ENCODE assay signal across 7 mouse cellular contexts in the genomic region with DNA sequence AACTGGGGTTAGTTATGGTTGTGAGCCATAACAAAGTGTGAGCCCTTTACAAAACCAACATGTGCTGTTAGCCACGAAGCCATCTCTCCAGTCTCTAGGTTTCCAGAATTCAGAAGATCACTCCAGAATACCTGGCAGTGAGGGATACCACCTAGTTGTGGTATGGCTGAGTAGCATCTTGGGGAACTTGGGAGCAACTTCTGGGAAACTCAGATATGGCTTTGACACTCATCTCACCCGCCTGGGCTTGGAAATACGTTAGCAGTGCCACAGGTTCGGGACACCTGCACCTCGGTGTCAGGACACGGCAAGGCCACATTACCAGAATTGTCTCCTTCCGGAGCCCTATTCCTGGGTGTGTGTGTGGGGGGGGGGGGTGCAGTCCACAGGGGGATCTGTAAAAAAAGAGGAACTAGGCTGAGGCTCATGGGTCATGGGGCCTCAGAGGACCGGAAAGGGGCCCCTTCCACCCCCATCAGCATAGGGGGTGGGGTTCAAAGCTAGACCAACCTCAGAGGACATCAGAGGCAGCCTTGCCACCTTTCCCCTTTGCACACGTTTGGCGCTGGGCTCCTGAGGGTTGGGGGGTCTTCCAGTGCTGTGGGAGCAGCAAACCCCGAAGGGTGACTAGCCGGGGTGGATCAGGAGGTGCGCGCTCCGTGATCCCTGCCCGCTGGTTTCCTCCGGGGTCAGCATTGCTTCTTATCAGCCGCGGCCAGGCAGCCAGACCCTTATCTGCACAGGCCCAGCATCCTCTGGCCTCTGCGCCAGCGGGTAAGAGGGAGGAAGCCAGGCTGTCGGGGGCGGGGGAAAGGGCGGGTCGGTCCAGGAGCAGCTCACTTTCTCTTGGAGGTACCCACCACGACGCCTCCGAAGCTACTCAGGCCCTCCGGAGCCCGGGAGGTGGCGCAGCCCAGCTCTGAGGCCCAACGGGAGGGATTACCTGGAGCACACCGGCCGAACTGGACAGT. TPM values are rescaled to one million over a fixed set of nuclear protein-coding genes. Genes with fewer than 3 reads are reported as not detected.
DNase-seq lines count a peak whose midpoint lies in the region; ATAC-seq and TF ChIP-seq lines count a peak whose summit lies in the region.

A gene (plus strand): TSS at position 517 of the 971 bp plus-strand sequence.

- TF ChIP-seq CTCF in lung, postnatal 0 days (IDR thresholded peaks at IDR 0.05): peak; percentile 58

- 9% methylated on average over 34 of the region's 34 CpGs for WGBS in embryonic facial prominence, embryonic 10.5 days
- 4% methylated on average over 34 of the region's 34 CpGs for WGBS in heart, embryonic 11.5 days (ENCODE audit: insufficient replicate concordance)
- WGBS in lung, postnatal 0 days: 15% methylated on average over 34 of the region's 34 CpGs

- H3K27me3 ChIP-seq in embryonic facial prominence, embryonic 10.5 days (replicated peaks; ENCODE audit: low read depth, poor library complexity, severe bottlenecking): peaks cover 65% of the 10 kb centered on the region
- H3K27me3 ChIP-seq in heart, embryonic 11.5 days (ENCODE audit: control insufficient read depth, insufficient read depth, low read length): peaks cover 38% of the 10 kb centered on the region
- H3K27me3 ChIP-seq in lung, postnatal 0 days (replicated peaks; ENCODE audit: insufficient read depth, low read length): no peaks in the 10 kb centered on the region

- H3K4me3 ChIP-seq in embryonic facial prominence, embryonic 10.5 days: peak within 1 kb of the TSS; percentile 51
- H3K4me3 ChIP-seq in heart, embryonic 11.5 days (ENCODE audit: low read depth, low read length): peak within 1 kb of the TSS; percentile 51
- peak within 1 kb of the TSS; percentile 33 for H3K4me3 ChIP-seq in lung, postnatal 0 days (ENCODE audit: low read depth, low read length)

- peak within 1 kb of the TSS; percentile 79 for H3K4me2 ChIP-seq in heart, embryonic 11.5 days
- peak within 1 kb of the TSS; percentile 48 for H3K4me2 ChIP-seq in lung, postnatal 0 days (replicated peaks; ENCODE audit: low read depth, low read length)

- H3K4me1 ChIP-seq in embryonic facial prominence, embryonic 10.5 days: peaks cover 35% of the 10 kb centered on the region
- H3K4me1 ChIP-seq in heart, embryonic 11.5 days (ENCODE audit: control insufficient read depth, insufficient read depth, low read length): peaks cover 32% of the 10 kb centered on the region
- H3K4me1 ChIP-seq in lung, postnatal 0 days (ENCODE audit: insufficient read depth, low read depth, low read length): peaks cover 20% of the 10 kb centered on the region

- peaks cover 41% of the 10 kb centered on the region for H3K36me3 ChIP-seq in embryonic facial prominence, embryonic 10.5 days (replicated peaks)
- H3K36me3 ChIP-seq in heart, embryonic 11.5 days (ENCODE audit: control insufficient read depth, insufficient read depth, low read length): peaks cover 18% of the 10 kb centered on the region
- H3K36me3 ChIP-seq in lung, postnatal 0 days (ENCODE audit: insufficient read depth, low read length): 0 out of 2 replicates have a peak, but pooled peaks cover 13% of the 10 kb centered on the region

- ATAC-seq in heart, embryonic 11.5 days (replicated peaks; ENCODE audit: insufficient number of reproducible peaks, low FRiP score, low TSS enrichment): peak; percentile 86
- peak; percentile 69 for ATAC-seq in lung, postnatal 0 days

- DNase-seq in adrenal gland, postnatal 10 days: peak; percentile 73
- peak; percentile 66 for DNase-seq in embryonic facial prominence, embryonic 10.5 days (ENCODE audit: low spot score)
- peak; percentile 70 for DNase-seq in kidney, adult 9 months
- DNase-seq in lung, postnatal 0 days (ENCODE audit: low spot score): peak; percentile 81
- peak; percentile 66 to 74 for DNase-seq in spleen, adult 18-20 months
- no peak for DNase-seq in layer of hippocampus, adult 9-11 months

- H3K9me3 ChIP-seq in embryonic facial prominence, embryonic 10.5 days: no peaks in the 10 kb centered on the region
- H3K9me3 ChIP-seq in heart, embryonic 11.5 days (replicated peaks; ENCODE audit: control insufficient read depth, low read length): no peaks in the 10 kb centered on the region
- H3K9me3 ChIP-seq in lung, postnatal 0 days (ENCODE audit: low read length): no peaks in the 10 kb centered on the region

- peak within 1 kb of the TSS; percentile 72 for H3K9ac ChIP-seq in heart, embryonic 11.5 days (ENCODE audit: low read depth, low read length)
- peak within 1 kb of the TSS; percentile 26; the same call in 1 of the 2 replicates for H3K9ac ChIP-seq in lung, postnatal 0 days (replicated peaks; ENCODE audit: low read depth)

- H3K27ac ChIP-seq in embryonic facial prominence, embryonic 10.5 days (replicated peaks): peak within 1 kb of the TSS; percentile 10; the same call in 1 of the 2 replicates
- H3K27ac ChIP-seq in heart, embryonic 11.5 days (ENCODE audit: low read depth, low read length): peak within 1 kb of the TSS; percentile 91
- peak within 1 kb of the TSS; percentile 76 for H3K27ac ChIP-seq in lung, postnatal 0 days (ENCODE audit: low read length)

- peak; percentile 97 for TF ChIP-seq EP300 in lung, postnatal 0 days (IDR thresholded peaks at IDR 0.05)

RNA-seq across cellular contexts. Expression of the gene that starts here (rescaled TPM):
- total RNA-seq in adrenal gland, postnatal 10 days (2021): 1 to 10 TPM; 7.8 to 8.5 TPM
- 4.3 and 5.5 TPM in 2 replicates for polyA plus RNA-seq in embryonic facial prominence, embryonic 10.5 days (2016; fragmentation: Nextera tagmentation; extraction: Ambion mirVana)
- polyA plus RNA-seq in heart, embryonic 11.5 days (2014; fragmentation: Nextera tagmentation; extraction: Ambion mirVana): 19.5 and 22.9 TPM in 2 replicates
- polyA plus RNA-seq in lung, postnatal 0 days (2015; fragmentation: Nextera tagmentation; extraction: Ambion mirVana): 11.6 and 13.9 TPM in 2 replicates

Comparison
In these comparisons a context has a peak if more than half of its experiments do, and no peak if none do; other contexts are left out.
1. H3K27ac ChIP-seq: peak in every context shown above with its lines; median percentile 91 in heart, embryonic 11.5 days; 76 in lung, postnatal 0 days; 10 in embryonic facial prominence, embryonic 10.5 days.